Mouse (Mus musculus): ENCODE data around the gene Il25.
"Not testable (repeated sequence)": the region's sequence is repeated elsewhere in the genome, so short reads cannot be mapped to it uniquely, and the experiment has no call there.

The Il25 gene

DNA sequence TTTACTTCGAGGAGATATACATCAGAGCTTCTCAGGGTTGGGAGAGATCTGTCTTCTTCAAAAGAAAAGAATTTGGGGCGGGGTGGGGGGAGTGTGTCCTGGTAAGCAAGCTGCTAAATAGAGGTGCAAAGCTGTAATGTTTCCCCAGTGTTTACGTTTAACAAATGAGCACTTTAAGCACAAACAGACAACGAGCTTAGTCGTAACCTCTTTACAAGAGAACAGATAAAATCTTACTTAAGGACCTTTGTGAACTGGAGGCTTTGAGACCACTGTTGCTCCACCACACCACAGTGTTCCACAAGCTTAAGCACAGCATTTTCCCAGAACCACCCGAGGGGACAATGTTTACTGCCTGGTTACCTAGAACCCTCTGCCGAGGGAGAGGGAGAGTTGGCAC, 5.2 kb upstream of the Il25 start:
- no peak for DNase-seq

DNA sequence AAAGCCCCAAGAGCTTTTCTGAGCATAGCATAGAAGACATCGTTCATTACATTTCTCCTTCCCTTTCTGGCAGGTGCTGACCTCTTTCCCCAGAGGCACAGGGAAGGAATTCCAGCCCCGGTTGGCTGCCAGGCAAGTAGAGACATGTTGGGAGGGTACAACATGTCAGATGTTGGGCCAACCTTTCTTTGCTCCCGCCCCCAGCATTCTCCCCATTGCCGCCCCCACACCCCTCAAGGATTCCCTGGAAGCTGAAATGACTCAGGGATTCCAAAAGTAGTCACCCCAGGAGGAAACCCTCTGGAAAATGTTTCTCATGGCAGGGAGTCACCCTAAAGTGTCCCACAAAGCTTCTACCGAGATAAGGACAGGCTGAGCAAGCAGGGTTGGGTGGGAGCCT, 2.7 kb upstream of the Il25 start:
- DNase-seq, result no peak

DNA sequence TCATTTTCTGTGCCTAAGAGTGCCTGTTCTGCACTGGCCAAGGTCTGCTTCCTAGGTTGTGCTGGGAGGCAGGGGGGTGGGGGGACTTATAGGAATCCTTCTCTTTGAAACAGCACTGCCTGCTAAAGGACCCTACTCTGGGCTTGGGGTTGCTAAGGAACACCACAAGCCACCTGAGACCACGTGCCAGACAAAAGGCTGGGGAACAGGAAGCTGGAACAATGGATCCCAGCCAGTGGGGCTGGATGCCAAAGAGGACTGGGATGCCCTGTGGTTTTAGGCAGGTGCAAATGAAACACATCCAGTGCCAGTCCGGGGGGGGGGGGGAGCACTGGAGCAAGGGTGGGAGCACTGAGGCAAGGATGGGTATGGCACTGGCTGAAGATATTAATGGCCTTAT, 2.1 kb upstream of the Il25 start:
- DNase-seq, result peak in 1 of 2 experiments; percentile 54

DNA sequence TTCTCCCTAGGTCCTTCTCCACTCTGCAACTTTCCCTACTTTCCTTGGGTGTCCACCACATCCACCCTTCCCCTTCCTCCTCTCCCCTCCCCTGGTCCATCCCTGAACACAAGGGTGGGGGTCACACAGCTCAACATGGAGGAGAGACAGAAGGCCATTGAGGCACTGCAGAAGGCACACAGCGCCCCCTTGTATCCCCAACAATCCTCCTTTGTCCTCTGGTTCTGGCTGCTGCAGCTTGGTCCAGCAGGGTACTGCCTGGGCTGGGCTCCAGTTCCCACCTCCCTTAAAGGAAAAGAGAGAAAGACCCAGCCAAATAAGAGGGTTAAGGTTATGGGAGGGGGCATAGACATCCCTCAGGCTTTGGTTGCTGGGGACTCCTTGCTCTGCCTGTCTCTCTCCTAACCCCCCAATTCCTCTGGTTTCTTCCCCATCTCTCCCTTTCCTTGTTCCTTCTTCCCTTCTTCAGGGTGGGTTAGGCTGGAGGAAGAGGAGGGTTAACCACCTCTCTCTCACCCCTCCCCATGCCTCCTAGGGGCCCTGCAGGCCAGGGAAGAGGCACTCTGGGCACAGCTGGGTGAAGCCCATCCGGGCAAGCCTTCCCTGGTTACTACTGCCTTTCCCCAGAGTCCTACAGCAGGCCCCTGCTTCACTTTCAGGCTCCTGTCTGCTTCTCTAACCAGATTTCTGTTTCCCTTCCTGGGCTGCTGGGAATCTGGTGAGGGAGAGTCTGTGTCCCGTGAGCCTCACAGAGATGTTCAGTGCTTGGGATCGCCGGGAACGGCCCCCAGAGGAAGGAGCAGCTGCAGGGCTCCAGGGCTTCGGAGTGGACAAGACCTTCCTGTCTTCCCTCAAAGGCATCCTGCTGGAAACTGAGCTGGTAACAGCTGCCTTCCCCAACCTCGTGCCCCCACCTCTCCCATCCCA, 3.7 kb downstream of the Il25 start, which contains the start of gene Cmtm5:
TSS of gene Cmtm5 (plus strand) at position 358 of the 927 bp plus-strand sequence.
- DNase-seq, result peak in 1 of 2 experiments; percentile 52

DNA sequence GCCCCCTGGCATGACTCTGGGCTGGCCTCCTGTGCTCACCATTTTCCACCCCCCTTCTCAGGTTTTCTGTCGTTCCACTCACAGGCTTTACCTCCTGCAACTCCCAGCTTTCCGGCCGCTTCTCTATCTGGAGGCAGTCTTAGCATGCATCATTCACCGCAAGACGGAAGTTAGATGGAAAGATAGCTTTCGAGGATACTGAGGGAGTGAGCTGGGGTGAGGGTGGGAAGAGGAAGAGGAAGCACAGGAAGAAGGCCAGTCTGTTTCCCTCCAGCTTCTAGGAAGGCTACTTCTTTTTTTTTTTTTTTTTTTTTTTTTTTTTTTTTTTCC, 4.3 kb downstream of the Il25 start:
- DNase-seq, result no peak

DNA sequence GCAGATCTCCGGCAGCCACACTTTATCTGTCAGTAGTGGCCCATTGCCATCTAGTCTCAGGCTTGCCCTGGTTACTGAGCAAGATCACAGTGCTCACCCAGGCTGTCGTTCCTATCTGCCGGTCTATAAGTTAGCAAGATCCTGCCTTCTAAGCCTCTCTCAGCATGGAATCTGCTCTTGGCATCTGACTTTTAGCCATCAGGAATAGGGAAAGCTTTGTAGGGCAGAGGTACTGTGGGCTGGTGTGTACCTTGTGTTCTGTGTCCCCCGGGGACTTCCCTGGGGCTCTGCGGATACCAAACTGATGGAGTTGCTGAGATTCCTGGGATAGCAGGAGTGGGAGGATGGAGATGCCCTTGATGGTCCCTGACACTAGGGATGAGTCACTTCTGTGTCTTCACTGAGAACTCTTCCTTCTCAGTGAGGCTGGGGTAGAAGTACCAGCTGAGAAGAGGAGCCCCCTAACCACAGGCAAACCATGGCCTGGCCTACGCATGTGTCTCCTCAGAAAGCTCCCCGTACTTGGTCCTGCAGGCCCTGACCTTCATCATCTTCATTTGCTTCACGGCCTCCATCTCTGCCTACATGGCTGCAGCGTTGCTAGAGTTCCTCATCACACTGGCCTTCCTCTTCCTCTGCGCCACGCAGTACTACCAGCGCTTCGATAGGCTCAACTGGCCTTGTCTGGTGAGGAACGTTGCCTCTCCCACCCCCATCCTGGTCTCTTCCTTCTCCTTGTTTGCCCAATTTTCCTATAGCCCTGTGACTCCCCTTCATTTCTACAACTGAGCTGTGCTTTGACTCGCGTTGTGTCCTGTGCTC, 5.1 kb downstream of the Il25 start:
- DNase-seq, result no peak

DNA sequence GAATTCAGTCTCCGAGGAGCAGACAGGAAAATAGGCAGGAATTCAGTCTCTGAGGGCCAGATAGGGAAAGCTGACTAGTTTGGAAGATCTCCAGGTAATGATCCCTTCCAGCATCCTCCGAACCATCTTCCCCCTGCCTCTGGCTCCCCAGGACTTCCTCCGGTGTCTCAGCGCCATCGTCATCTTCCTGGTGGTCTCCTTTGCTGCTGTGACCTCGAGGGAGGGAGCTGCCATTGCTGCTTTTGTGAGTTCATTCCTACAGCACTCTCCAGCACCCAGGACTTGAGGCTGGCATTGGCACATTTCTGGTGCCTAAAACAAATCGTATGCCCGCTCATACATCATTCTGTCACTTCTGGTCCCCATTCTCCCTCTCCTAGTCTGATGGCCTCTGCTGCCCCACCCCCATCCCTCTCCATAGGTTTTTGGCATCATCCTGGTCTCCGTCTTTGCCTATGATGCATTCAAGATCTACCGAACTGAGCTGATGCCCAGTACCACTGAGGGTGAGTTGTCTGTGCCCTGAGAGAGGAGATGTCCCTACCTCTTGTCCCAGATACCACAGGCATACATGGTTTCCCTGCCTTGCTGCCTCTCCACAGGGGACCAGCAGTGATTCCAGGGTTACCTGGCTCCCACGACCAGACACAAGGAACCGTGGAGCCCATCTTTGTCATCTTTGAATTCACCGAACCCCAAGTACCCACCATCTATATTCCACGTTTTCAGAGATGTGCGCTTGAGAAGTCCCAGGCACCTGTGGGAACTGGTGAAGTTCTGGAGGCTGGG, 6.1 kb downstream of the Il25 start:
- no peak for DNase-seq

DNA sequence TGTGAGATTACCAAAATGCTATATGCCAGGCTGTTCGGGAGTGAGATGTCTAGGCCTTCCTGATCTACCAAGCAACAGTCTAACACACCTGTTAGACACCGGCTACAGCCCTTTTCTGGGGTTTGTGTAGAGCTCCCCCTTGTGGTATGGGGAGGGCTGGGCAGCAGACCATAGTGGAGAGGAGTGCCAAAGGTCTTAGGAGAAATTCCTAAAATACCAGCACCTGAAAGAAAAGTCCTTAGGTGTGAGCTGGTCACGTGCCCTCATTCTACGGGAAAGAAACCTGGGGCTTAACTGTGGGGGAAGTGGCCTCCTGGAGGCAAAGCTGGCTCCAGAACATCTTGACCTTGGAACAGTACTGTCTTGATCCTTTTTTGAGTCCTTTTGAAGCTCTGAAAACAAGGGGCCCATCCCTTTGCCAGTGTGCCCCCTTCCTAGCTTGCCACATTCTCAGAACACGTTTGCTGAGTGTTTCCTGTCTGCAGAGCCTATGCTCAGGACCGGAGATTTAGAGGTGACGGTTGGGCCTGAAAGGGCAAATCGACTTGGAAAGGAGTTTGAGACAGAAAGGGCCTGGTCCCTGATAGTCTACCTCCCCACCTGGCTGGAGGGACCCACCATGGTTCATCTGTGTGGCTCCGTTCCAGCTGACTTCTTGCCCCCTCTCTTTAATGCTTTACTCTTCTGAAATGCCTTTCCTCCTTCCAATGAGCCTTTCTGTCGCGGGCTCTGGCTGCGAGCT, 7.1 kb downstream of the Il25 start:
- DNase-seq, result peak; percentile 62 to 75

DNA sequence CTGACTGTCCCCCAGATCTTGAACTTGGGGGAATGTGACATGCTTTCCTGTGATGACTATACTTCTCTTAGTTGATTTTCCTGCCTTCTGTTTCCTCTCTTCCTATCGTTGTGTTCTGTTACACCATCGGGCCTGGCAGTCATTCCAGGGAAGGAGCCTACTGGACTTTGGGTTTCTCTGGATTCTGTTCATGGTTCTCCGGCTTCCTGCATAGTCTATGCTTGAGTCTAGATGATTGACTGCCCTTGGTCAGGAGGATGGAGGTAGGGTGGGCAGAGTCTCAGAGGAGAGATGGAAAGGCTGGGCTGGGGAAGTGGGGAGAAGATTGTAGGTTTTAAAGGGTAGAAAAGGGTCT, 7.7 kb downstream of the Il25 start:
- no peak for DNase-seq

DNA sequence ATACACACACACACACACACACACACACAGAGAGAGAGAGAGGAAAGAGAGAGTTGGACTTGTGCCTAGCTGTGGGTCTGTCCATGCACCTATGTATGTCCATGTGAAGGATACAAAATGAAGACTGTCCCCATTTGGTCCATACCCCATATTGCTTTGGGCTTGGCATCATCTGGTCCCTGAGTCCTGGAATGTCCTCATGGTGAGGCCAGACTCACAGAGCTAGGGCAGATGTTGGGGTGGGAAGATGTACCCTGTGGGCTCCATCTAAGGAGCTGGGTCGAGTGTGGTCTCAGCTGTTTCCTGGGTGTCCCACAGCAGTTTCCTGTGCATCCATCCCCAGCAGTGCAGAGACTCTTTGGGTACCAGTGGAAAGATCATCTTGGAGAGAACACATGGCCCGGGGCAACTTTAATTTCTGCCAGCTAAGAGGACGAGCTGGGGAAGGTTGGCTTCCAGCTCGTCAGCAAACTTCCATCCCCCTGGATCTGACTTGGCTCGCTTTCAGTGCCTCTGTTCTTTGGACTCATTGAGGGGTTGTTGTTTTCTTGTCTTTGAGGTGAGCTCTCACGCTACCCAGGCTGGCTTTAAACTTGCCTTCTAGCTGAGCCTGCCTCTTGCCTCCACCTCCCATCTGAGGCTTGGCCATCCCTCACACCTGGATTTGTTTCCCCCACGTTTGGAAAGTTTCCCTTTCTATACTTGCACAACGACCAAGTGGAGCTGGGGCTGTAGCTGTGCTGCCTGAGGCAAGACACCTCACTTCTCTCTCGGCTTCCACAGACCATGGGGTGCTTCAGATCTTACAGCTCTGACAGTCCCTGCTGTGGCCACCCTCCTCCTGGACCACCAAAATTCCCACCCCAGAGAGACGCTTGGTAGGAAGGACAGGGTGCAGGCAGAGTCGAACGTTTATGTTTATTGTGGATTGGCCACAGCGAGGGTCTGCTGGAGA, 8.8 kb downstream of the Il25 start:
- no peak for DNase-seq

DNA sequence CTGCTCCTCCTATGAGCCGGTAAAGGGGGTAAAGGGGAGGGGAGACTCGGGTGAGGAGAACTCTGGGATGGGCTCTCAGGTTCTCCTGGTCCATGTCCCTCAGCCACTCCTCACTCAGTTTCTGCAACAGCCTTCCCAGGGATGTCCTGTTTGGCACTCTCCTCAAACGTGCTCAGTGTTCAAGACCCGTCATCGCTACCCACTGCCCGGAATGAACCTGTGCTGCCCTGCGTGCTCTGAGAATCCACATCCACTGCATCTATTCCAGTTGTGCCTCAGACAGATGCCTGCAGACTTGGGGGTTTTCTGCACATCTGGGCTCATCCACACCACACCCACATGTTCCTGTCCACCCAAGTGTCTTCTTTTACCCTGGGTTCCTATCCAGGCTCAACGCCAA, 10.0 kb downstream of the Il25 start:
- no peak for DNase-seq

DNA sequence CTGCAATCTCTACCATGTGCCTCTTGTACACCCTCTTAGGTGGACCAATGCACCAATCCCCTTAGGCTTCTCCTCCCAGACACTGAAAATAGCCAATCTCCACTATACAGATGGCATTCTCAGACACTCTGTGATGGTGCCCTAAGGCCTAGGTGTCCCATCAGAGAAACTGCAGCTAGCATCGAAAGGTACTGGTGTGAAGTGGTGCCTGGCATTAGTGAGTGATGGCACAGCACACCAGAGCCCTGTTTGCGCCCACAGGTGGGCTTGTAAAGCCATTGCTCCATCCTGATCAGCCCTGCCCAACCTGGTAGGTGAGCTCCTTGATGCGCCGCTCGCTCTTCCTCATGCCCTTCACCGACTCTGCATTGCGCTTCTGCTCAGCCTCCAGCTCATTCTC, 11.5 kb downstream of the Il25 start:
- DNase-seq, result no peak

DNA sequence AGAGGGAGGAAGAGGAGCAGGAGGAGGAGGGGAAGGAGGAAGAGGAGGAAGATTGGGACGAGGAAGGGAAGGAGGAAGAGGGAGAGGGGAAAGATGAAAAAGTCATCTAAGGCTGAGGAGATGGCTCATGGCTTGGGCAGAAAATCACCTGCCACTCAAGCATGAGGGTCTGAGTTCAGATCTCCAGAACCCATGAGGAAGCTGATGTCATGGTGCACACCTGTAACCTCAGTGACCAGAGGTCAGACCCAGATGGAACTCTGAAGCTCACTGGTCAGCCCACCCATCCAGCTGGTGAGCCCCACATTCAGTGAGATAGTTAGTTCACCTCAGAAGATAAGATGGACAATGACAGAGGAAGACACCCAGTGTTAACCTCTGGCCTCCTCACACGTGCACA, 12.4 kb downstream of the Il25 start:
- no peak for DNase-seq

DNA sequence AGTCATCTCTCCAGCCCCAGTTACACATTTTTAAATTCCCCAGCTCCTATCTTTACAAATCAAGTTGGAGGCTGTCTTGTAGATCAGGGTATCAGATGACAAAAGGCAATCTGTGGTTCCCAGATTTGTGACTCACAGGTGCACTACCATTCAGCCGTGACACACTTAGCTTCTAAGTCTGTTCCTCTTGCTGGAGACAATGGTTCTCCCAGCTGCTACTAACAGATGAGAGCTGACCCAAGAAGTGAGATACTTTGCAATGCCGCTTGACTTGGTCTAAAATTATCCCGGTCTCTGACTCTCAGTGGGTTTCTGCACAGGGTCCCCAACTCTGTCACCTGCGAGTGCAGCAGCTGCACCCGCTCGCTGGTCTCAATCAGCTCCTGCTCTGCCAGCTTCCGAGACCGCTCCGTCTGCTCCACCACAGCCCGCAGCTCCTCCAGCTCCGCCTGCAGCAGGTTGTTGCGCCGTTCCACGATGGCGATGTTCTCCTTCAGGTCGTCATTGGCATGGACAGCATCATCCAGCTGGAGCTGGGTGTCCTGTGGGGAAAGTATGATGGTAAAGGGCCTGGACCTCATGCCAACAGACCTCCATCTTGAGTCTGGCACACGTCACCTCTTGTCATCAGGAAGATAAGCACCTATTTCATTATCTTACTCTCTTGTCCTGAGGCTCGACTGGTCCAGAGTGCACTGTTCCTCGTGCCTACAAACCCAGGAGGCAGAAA, 13.6 kb downstream of the Il25 start:
- no peak for DNase-seq

DNA sequence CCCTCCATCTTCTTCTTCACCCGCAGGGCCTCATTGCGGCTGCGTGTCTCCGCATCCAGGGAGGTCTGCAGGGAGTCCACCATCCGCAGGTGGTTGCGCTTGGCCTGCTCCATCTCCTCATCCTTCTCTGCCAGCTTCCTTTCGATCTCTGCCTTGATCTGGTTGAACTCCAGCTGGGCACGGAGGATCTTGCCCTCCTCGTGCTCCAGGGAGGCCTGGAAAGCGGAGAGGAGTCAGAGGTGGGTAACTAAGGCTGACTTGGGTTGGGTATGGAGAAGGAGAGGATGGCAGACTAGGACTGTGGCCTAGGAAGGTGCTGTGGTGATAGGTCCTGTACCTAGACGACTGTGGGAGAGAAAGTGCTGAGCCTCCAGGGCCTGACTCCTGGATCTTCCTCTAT, 14.5 kb downstream of the Il25 start:
- DNase-seq, result not testable (repeated sequence)

DNA sequence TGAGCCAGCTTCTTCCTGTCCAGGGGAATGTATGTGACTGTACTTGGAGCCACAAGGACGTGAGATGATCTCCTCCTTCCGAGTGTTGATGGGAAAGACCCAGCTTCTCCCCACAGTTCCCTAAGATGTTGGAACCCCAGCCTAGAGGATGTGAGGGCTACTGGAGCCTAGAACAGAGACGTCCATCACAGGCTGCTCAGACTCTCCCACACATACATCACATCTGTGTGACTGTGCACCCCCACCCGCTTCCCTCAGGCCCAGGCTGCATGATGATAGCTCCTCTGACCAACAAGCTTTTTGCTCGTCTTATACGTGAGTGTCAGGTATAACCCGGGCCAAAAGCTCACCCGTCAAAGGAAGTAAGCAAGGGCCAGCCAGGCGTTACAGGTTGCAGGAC, 16.3 kb downstream of the Il25 start:
- DNase-seq, result no peak

DNA sequence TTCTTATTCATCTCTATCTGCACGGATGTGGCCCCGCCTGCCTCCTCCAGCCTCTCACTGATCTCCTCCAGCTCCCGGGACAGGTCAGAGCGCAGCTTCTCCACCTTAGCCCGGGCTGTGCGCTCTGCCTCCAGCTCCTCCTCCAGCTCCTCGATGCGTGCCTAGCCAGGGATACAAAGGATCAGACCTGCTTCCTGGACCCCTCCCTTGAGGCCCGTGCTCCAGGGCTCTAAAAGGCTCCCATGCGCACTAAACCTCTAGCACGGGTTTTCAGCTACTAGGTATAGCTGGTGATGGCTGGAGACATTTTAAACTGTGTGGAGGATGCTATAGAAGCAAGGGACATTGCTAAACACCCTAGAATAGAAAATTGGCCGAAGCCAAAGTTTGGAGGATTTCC, 18.0 kb downstream of the Il25 start:
- no peak for DNase-seq

DNA sequence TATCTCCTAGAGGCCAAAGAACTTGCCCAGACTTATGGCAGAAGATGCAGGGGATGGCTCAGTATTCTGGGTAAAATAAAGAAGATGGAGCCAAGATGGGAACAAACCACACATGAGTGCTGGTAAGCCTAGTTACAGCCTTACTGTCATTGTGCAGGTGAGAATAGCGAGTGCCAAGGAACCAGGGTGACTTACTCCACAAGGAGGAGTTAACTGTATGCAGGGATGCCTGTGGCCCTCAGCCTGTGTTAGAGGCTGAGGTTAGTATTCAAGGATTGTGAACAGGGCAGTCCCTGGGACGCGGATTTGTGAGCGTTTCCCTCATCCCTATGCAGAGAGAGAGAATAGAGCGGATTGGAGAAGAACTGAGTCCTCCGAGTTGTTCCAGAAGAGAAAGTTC, 19.1 kb downstream of the Il25 start:
- DNase-seq, result no peak

DNA sequence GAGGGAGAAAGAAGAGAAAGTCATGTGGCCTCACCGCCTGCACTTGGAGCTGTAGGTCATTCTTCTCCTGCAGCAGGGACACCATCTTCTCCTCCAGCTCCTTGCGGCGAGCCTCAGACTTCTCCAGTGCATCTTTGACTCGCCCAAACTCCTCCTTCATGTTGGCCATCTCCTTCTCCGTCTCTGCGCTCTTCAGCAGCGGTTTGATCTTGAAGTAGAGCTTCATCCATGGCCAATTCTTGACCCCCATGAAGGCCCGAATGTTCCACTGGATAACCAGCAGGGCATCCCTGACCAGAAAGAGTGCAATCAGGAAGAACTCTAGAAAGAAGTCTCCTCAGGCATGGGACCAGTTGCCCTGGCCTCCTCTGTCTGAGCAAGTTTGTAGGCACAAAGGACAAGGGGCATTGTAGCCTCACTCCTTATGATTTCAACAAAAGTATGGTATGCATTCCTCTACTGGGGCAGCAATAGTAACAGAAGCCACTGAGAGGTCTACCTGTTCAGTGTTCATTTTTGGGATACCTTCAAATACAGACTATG, 21.2 kb downstream of the Il25 start:
- DNase-seq, result no peak

DNA sequence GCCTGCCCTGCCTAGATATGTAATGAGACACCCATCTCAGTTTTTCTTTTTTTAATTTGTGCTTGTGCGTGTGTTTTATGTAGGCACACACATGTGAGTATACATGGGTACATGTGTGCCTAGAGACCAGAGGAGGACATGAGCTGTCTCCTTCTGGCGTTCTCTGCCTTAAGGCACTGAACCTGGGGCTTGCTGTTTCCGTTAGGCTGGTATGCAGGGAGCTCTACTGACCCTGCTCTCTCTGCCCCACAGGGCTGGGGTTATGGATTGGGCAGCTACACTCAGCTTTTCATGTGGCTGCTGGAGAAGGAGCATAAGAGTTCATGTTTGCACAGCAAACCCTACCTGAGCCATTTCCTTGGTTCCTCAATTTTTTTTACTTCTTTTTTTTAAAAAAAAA, 22.0 kb downstream of the Il25 start:
- DNase-seq, result no peak
